ENCODE assay signal across 8 mouse cellular contexts in genomic region chr10:61451931-61452617, GRCm38 (mm10). TPM values are rescaled to one million over a fixed set of nuclear protein-coding genes. Genes with fewer than 3 reads are reported as not detected.
DNase-seq lines count a peak whose midpoint lies in the region; ATAC-seq and TF ChIP-seq lines count a peak whose summit lies in the region.

No protein-coding gene starts in this region.

- H3K9me3 ChIP-seq in hindbrain, embryonic 15.5 days = no peaks in the 10 kb centered on the region

- H3K36me3 ChIP-seq in hindbrain, embryonic 15.5 days = no peaks in the 10 kb centered on the region
- H3K36me3 ChIP-seq in macrophage (ENCODE audit: inconsistent target) = 0 out of 2 replicates have a peak, but pooled peaks cover 6% of the 10 kb centered on the region

- no peaks in the 10 kb centered on the region for H3K27me3 ChIP-seq in Patski
- H3K27me3 ChIP-seq in hindbrain, embryonic 15.5 days = no peaks in the 10 kb centered on the region

- H3K27ac ChIP-seq in hindbrain, embryonic 15.5 days (replicated peaks) = peak overlapping the region; percentile 75
- H3K27ac ChIP-seq in macrophage = peak overlapping the region; percentile 81

- H3K4me2 ChIP-seq in hindbrain, embryonic 15.5 days = peak overlapping the region; percentile 92

- WGBS in hindbrain, embryonic 15.5 days = under 1% methylated on average over 38 of the region's 62 CpGs
- 2% methylated on average over 62 of the region's 62 CpGs for WGBS in macrophage (ENCODE audit: missing documents)

- POLR2A ChIA-PET in Patski (lab: Charles Lee) = interaction anchor here (0.7 kb wide), 1 partner anchor 111 kb away, joined by 3 read pairs; no protein-coding TSS in a partner anchor

- peak; percentile 46 for ATAC-seq in Patski
- ATAC-seq in hindbrain, embryonic 15.5 days (ENCODE audit: low FRiP score, low read depth) = peak; percentile 75

- H3K4me1 ChIP-seq in hindbrain, embryonic 15.5 days (replicated peaks) = peaks cover 45% of the 10 kb centered on the region

- H3K9ac ChIP-seq in hindbrain, embryonic 15.5 days = peak overlapping the region; percentile 69

- TF ChIP-seq CTCF in Patski (IDR thresholded peaks at IDR 0.05) = no peak

- peak overlapping the region; percentile 67 for H3K4me3 ChIP-seq in hindbrain, embryonic 15.5 days
- peak overlapping the region; percentile 93 for H3K4me3 ChIP-seq in macrophage (ENCODE audit: inconsistent target)

- H3K79me2 ChIP-seq in macrophage (ENCODE audit: inconsistent target) = peaks cover 51% of the 10 kb centered on the region

- CTCF ChIA-PET in Patski (lab: Charles Lee) = interaction anchor here (1.3 to 1.7 kb wide), 2 partner anchors 14 to 15 kb away, joined by 3 to 5 read pairs; no protein-coding TSS in a partner anchor

- intact Hi-C loops in left cerebral cortex, postnatal 14 days (cut with DNase I) = no loop called here

- in situ Hi-C loops in Patski (cut with MboI; ENCODE audit: low pct_unique_long_range_greater_than_20kb) = no loop called here

- no peak for DNase-seq in Patski (ENCODE audit: low read depth, low spot score)
- DNase-seq in cerebellum, adult 9-10 months = peak; percentile 55
- DNase-seq in frontal cortex, postnatal 25 days (ENCODE audit: low spot score in 2 of 2) = peak; percentile 20 to 27
- peak; percentile 33 to 50 for DNase-seq in left cerebral cortex, postnatal 14 days (ENCODE audit: low spot score in 2 of 2)
- DNase-seq in right cerebral cortex, postnatal 10 days (ENCODE audit: low spot score in 2 of 2) = peak; percentile 58 to 67
- DNase-seq in urinary bladder, postnatal 10 days (ENCODE audit: low spot score) = peak; percentile 25

RNA-seq across cellular contexts. Expression of gene Eif4ebp2, which starts 0.4 kb away (rescaled TPM):
- 47.4 TPM for polyA plus RNA-seq in Patski (2021)
- polyA plus RNA-seq in hindbrain, embryonic 15.5 days (2015; fragmentation: Nextera tagmentation; extraction: Ambion mirVana) = 55.7 and 56.2 TPM in 2 replicates
- total RNA-seq in left cerebral cortex, postnatal 14 days (2021) = 10 to 100 TPM; 43.0 to 45.8 TPM
- total RNA-seq in macrophage (2018; cell fraction: chromatin; rRNA removed) = 10 to 100 TPM in 15 of 26 experiments, 1 to 10 TPM in 11; 2.9 to 45.4 (median 13.6) TPM
- 100 to 1,000 TPM in 1 of 26 experiments, 10 to 100 TPM in 25; 25.7 to 101 (median 38.0) TPM for total RNA-seq in macrophage (2018; cell fraction: cytosol; rRNA removed)
- total RNA-seq in macrophage (2018; cell fraction: nucleus; rRNA removed) = 10 to 100 TPM; 15.5 to 91.4 (median 29.0) TPM
- polyA plus RNA-seq in macrophage (2018) = 33.2 to 68.3 TPM (median 40.1 TPM) in 3 replicates

RNA-seq across cellular contexts. Expression of gene Lrrc20, which starts 23.5 kb away (rescaled TPM):
- polyA plus RNA-seq in Patski (2021) (14.0 TPM), macrophage (2018) (4.4 to 7.4 TPM (median 5.7 TPM) in 3 replicates)
- polyA plus RNA-seq in hindbrain, embryonic 15.5 days (2015; fragmentation: Nextera tagmentation; extraction: Ambion mirVana) = 15.6 and 17.8 TPM in 2 replicates
- 10 to 100 TPM; 13.0 to 13.9 TPM for total RNA-seq in left cerebral cortex, postnatal 14 days (2021)
- 1 to 10 TPM in 13 of 26 experiments, under 1 TPM in 7, not detected in 6; 0.31 to 2.4 (median 1.1) TPM for total RNA-seq in macrophage (2018; cell fraction: chromatin; rRNA removed)
- total RNA-seq in macrophage (2018; cell fraction: cytosol; rRNA removed) = 1 to 10 TPM; 2.8 to 6.3 (median 4.0) TPM
- 1 to 10 TPM in 23 of 26 experiments, under 1 TPM in 3; 0.58 to 4.5 (median 2.0) TPM for total RNA-seq in macrophage (2018; cell fraction: nucleus; rRNA removed)

RNA-seq across cellular contexts. Expression of gene Nodal, which starts 34.3 kb away (rescaled TPM):
- not detected for polyA plus RNA-seq in Patski (2021)
- 0.30 and 0.34 TPM in 2 replicates for polyA plus RNA-seq in hindbrain, embryonic 15.5 days (2015; fragmentation: Nextera tagmentation; extraction: Ambion mirVana)
- under 1 TPM; 0.25 to 0.33 TPM for total RNA-seq in left cerebral cortex, postnatal 14 days (2021)
- not detected for total RNA-seq in macrophage (2018; cell fraction: chromatin; rRNA removed)
- total RNA-seq in macrophage (2018; cell fraction: cytosol; rRNA removed) = under 1 TPM in 5 of 26 experiments, not detected in 21; 0.07 to 0.15 (median 0.13) TPM
- not detected for total RNA-seq in macrophage (2018; cell fraction: nucleus; rRNA removed)
- polyA plus RNA-seq in macrophage (2018) = not detected in 3 replicates
